Mouse (Mus musculus) liver, postnatal 0 days (tissue): Measurements from ENCODE around the gene Adipor1.

Source experiments
- CTCF ChIP-seq: sonication (generic); IDR thresholded peaks from 2 replicates; pipeline ENCODE4 v1.5.1; 2016; ENCODE audit warnings: antibody characterized with exemption, low read depth
- EP300 ChIP-seq: IDR thresholded peaks from 2 replicates; pipeline ENCODE4 v1.6.1; 2016; ENCODE audit warnings: antibody characterized with exemption, low read depth, mild to moderate bottlenecking

- no peak for TF ChIP-seq CTCF
- TF ChIP-seq EP300, result no peak
Measured at GRCm38 (mm10) chr1:134381795-134382625, 33.2 kb upstream of the Adipor1 start.
